ENCODE assay signal across 7 mouse cellular contexts in the genomic region with DNA sequence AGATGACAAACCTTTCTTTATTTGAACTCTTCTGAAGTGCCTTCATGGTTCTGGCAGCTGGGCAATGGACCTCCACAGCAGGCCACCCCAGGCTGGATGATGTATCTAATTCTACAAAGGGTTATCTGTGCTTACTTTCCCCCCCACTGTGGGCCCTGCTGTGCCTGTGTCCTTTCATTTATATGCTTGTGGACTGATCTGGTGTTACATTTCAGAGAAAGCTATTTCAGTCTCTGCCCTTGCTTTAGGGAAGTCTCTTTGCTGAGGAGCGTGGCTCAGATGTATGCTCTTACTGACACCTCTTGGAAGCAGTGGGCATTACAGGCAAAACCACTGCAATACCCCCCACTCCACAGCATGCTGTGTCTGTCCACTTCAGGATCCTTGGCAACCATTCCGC. TPM values are rescaled to one million over a fixed set of nuclear protein-coding genes. Genes with fewer than 3 reads are reported as not detected.
DNase-seq lines count a peak whose midpoint lies in the region; ATAC-seq and TF ChIP-seq lines count a peak whose summit lies in the region.

No protein-coding gene starts in this region.

- no peaks in the 10 kb centered on the region for H3K27me3 ChIP-seq in stomach, embryonic 16.5 days (ENCODE audit: control insufficient read depth, insufficient read depth, low read length)

- DNase-seq in 3134 (ENCODE audit: extremely low read depth, insufficient read length, low spot score) (peak; percentile 40), 416B (ENCODE audit: low read depth) (peak; percentile 92)
- peak; percentile 31 for DNase-seq in brain, embryonic 14.5 days (ENCODE audit: low read depth)
- DNase-seq in heart, adult 18-20 months, result peak; percentile 54 to 71
- peak; percentile 11 for DNase-seq in kidney, postnatal 10 days

- H3K4me2 ChIP-seq in stomach, embryonic 16.5 days (ENCODE audit: low read depth, low read length), result no peak overlapping the region

- peak; percentile 99 for ATAC-seq in megakaryocyte, adult 5-6 weeks (ENCODE audit: poor library complexity, severe bottlenecking)
- peak; percentile 47; the same call in 1 of the 2 replicates for ATAC-seq in stomach, embryonic 16.5 days (ENCODE audit: insufficient read depth, low FRiP score)

- no peaks in the 10 kb centered on the region for H3K4me1 ChIP-seq in stomach, embryonic 16.5 days (ENCODE audit: control insufficient read depth, insufficient read depth, low read length)

- TF ChIP-seq CTCF in brain, embryonic 14.5 days (IDR thresholded peaks at IDR 0.05; ENCODE audit: borderline replicate concordance, extremely low read depth, insufficient read depth, insufficient read length), result peak; percentile 32; the same call in 1 of the 2 replicates

- H3K9me3 ChIP-seq in stomach, embryonic 16.5 days (replicated peaks; ENCODE audit: control insufficient read depth, low read length), result no peaks in the 10 kb centered on the region

- no peak overlapping the region for H3K4me3 ChIP-seq in stomach, embryonic 16.5 days (replicated peaks; ENCODE audit: low read length)

- no peak overlapping the region for H3K9ac ChIP-seq in stomach, embryonic 16.5 days (ENCODE audit: low read length)

- 21% methylated on average over 2 of the region's 2 CpGs for WGBS in stomach, embryonic 16.5 days

- no peaks in the 10 kb centered on the region for H3K36me3 ChIP-seq in stomach, embryonic 16.5 days (ENCODE audit: control insufficient read depth, insufficient read depth, low read length)

- H3K27ac ChIP-seq in stomach, embryonic 16.5 days (ENCODE audit: low read length), result no peak overlapping the region

- no peak for TF ChIP-seq POLR2A in brain, embryonic 14.5 days (IDR thresholded peaks at IDR 0.05; ENCODE audit: borderline replicate concordance, extremely low read depth, insufficient read depth, insufficient read length, poor library complexity, severe bottlenecking)

RNA-seq across cellular contexts. Expression of a gene that starts 44.9 kb away (rescaled TPM):
- 55.8 and 63.9 TPM in 2 replicates for polyA plus RNA-seq in brain, embryonic 14.5 days (2012; rRNA removed)
- total RNA-seq in heart, adult 18-20 months (2021), result 10 to 100 TPM; 56.9 to 57.7 TPM
- total RNA-seq in megakaryocyte, adult 5-6 weeks (2015), result 86.6 and 92.7 TPM in 2 replicates
- total RNA-seq in megakaryocyte, adult 5-6 weeks (2017), result 46.0 and 59.2 TPM in 2 replicates
- polyA plus RNA-seq in stomach, embryonic 16.5 days (2015; fragmentation: Nextera tagmentation; extraction: Ambion mirVana), result 160 and 166 TPM in 2 replicates

RNA-seq across cellular contexts. Expression of a gene that starts 45.1 kb away (rescaled TPM):
- polyA plus RNA-seq in brain, embryonic 14.5 days (2012; rRNA removed), result 14.0 and 14.8 TPM in 2 replicates
- total RNA-seq in heart, adult 18-20 months (2021), result 1 to 10 TPM; 2.7 to 3.1 TPM
- 14.0 and 18.8 TPM in 2 replicates for total RNA-seq in megakaryocyte, adult 5-6 weeks (2015)
- total RNA-seq in megakaryocyte, adult 5-6 weeks (2017), result 8.9 and 9.5 TPM in 2 replicates
- polyA plus RNA-seq in stomach, embryonic 16.5 days (2015; fragmentation: Nextera tagmentation; extraction: Ambion mirVana), result 21.5 and 27.1 TPM in 2 replicates

Comparison
In these comparisons a context has a peak if more than half of its experiments do, and no peak if none do; other contexts are left out.
1. DNase-seq: peak in every context shown above with its lines; median percentile 92 in 416B; 62 in heart, adult 18-20 months; 40 in 3134; 31 in brain, embryonic 14.5 days; 11 in kidney, postnatal 10 days.